Mouse (Mus musculus) brain, embryonic 14.5 days (tissue): ENCODE data around the gene Ftsj1.

Source experiments
- CTCF ChIP-seq: fragments of 200-500 bp; IDR thresholded peaks from 2 replicates; pipeline ENCODE4 v1.5.1; 2012; ENCODE audit warnings: inconsistent platforms, mild to moderate bottlenecking, moderate library complexity, borderline replicate concordance; ENCODE audit not compliant: insufficient read depth, insufficient read length; ENCODE audit errors: extremely low read depth
- POLR2A ChIP-seq: fragments of 200-500 bp; IDR thresholded peaks from 2 replicates; pipeline ENCODE4 v1.6.1; 2012; ENCODE audit warnings: mild to moderate bottlenecking, inconsistent platforms, borderline replicate concordance; ENCODE audit not compliant: poor library complexity, insufficient read depth, insufficient read length, severe bottlenecking; ENCODE audit errors: extremely low read depth

DNA sequence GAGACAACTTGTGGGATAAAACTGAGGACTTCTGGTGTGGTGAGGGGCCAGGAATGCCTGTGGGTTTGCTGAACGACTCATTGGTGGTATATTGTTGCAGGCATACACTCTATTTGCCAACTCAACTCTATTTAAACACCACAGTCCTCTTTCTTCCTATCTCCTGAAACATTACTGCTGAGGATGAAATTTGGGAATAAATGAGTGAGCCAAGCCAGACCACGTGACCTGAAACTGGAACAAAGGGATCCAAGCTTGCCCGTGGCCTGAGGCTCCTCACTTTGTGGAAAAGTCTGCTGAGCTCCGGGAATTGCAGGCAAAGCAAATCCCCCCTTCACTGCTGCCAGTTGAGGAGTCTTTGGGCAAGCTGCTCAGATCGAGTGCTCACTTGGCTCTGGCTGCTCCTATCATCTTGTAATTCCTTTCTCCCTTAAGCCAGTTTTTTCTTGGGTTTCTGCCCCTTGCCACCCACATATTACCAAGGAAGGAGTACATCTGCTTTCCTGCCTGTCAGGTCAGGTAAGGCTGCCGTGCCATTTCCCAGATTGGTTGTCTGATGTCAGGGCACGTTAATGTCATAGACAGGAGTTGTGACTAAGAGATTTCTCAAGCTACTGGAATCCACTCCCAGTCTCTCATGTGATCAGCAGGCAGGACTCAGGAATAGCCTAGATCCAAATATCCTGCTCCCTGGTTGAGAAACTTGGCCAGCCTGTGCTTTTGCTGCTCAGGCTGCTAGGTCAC lies 29.4 kb downstream of the Ftsj1 start:
- TF ChIP-seq CTCF (no peak), POLR2A (no peak)
